Mouse (Mus musculus) lung, postnatal 0 days (tissue): ENCODE results near the gene Swsap1.

Experiments
- CTCF ChIP-seq: IDR thresholded peaks from 2 replicates; pipeline ENCODE4 v1.5.1; 2016; ENCODE audit warnings: antibody characterized with exemption, mild to moderate bottlenecking
- EP300 ChIP-seq: IDR thresholded peaks from 2 replicates; pipeline ENCODE4 v1.6.1; 2016; ENCODE audit warnings: antibody characterized with exemption, mild to moderate bottlenecking, control low read depth

- no peak for TF ChIP-seq CTCF
- TF ChIP-seq EP300: no peak
These were observed 17.2 kb upstream of the Swsap1 start for GRCm38 (mm10) chr9:21938234-21938855.
